Mouse (Mus musculus) neural tube, embryonic 11.5 days (tissue): ENCODE measurements around the gene Gm20388. TPM values are rescaled to one million over a fixed set of nuclear protein-coding genes. Genes with fewer than 3 reads are reported as not detected.

ENCODE experiments used
- ATAC-seq: fragments of 200-750 bp; cut with Nextera tagmentation; 2 replicates; pipeline ENCODE4 v1.8.0; 2017; ENCODE audit warnings: moderate number of reproducible peaks, mild to moderate bottlenecking, moderate TSS enrichment, moderate library complexity; ENCODE audit not compliant: insufficient read depth, low FRiP score, low TSS enrichment
- DNase-seq: peaks from one replicate; pipeline ENCODE4 v3.0.0-alpha.2; 2015; ENCODE audit warnings: low spot score
- H3K27ac ChIP-seq: fragments of 300-500 bp; sonication (generic); 2 replicates; pipeline ENCODE4 v1.5.1; 2014; ENCODE audit warnings: low read depth, mild to moderate bottlenecking, low read length
- H3K27me3 ChIP-seq: fragments of 300-500 bp; sonication (generic); 2 replicates; pipeline ENCODE4 v1.6.1; 2014; ENCODE audit warnings: mild to moderate bottlenecking, low read length, mixed read lengths; ENCODE audit not compliant: control insufficient read depth, insufficient read depth
- H3K36me3 ChIP-seq: fragments of 300-500 bp; sonication (generic); 2 replicates; pipeline ENCODE4 v1.6.1; 2014; ENCODE audit warnings: mild to moderate bottlenecking, low read length, moderate library complexity, mixed read lengths; ENCODE audit not compliant: control insufficient read depth, insufficient read depth
- H3K4me1 ChIP-seq: fragments of 300-500 bp; sonication (generic); 2 replicates; pipeline ENCODE4 v1.6.1; 2014; ENCODE audit warnings: low read length, mixed read lengths; ENCODE audit not compliant: control insufficient read depth, insufficient read depth
- H3K4me2 ChIP-seq: fragments of 300-500 bp; sonication (generic); 2 replicates; pipeline ENCODE4 v1.6.1; 2014; ENCODE audit warnings: low read depth, mild to moderate bottlenecking, moderate library complexity
- H3K4me3 ChIP-seq: fragments of 300-500 bp; sonication (generic); 2 replicates; pipeline ENCODE4 v1.5.1; 2014; ENCODE audit warnings: low read depth, low read length
- H3K9ac ChIP-seq: fragments of 300-500 bp; sonication (generic); 2 replicates; pipeline ENCODE4 v1.6.1; 2014; ENCODE audit warnings: mild to moderate bottlenecking, low read length
- H3K9me3 ChIP-seq: fragments of 300-500 bp; sonication (generic); 2 replicates; pipeline ENCODE4 v1.6.1; 2016; ENCODE audit warnings: low read length; ENCODE audit not compliant: control insufficient read depth
- WGBS: fragments of 180-500 bp; shearing (Covaris S2); extraction: QIAGEN DNeasy Blood & Tissue Kit; methylation state at CpG from one replicate; pipeline ENCODE4 v1.1.7; 2014; 5-methylcytosine and 5-hydroxymethylcytosine counted together
- polyA plus RNA-seq: library from polyadenylated mRNA; unstranded; fragments of >200 nt; fragmentation: Nextera tagmentation; extraction: Ambion mirVana; gene quantifications from 2 replicates; pipeline ENCODE4 v1.2.1, GENCODE M21; 2014

The Gm20388 gene
- polyA plus RNA-seq, 1 experiment from 2014 or later: not detected

DNA sequence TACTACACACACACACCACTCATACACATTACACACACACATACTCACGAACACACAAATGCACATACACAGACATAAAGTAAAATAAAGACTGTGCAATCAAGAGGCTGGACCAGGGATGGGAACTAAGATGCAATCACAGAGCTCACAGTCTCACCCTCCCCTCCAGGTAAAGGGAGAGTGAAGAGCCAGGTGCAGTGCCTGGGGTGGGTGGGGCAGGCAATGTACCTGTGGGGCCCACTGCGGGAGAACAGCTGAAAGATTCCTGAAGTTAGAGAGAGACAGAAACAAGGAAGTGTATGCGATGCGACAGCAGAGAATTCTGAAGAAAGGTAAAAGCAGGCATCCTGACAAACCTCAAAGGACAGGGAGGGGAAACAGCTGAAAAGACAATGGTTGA is 3884.1 kb downstream of the Gm20388 start:
- no peak for ATAC-seq
- no peaks in the 10 kb centered on the region for H3K27me3 ChIP-seq
- WGBS: 88% methylated on average over 4 of the region's 4 CpGs
- no peak overlapping the region for H3K4me3 ChIP-seq
- DNase-seq: no peak
- no peak overlapping the region for H3K27ac ChIP-seq
- H3K36me3 ChIP-seq: no peaks in the 10 kb centered on the region
- H3K9ac ChIP-seq: no peak overlapping the region
- no peaks in the 10 kb centered on the region for H3K9me3 ChIP-seq
- H3K4me1 ChIP-seq: 0 out of 2 replicates have a peak, but pooled peaks cover 3% of the 10 kb centered on the region
- no peak overlapping the region for H3K4me2 ChIP-seq

DNA sequence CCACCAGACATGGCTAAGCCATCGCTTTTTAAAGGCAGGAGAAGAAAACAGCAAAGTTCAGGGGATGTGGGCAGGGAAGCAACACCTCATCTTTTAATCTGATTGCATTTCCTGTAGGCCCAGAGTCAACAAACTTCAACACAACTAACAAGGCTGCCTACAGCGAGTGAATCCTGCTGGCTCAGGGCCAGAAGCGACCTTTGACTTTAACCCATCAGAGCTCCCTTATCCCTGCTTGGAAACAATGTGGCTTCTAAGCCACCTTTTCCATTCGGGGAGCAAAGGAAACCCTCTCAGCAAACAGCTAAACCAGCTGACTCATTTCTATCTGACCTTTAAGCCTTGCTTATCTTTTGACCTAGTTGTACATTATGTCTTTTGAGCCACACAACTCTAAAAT is 3886.1 kb downstream of the Gm20388 start:
- no peaks in the 10 kb centered on the region for H3K9me3 ChIP-seq
- WGBS: 74% methylated on average over 4 of the region's 4 CpGs
- H3K4me2 ChIP-seq: no peak overlapping the region
- H3K36me3 ChIP-seq: no peaks in the 10 kb centered on the region
- no peak overlapping the region for H3K4me3 ChIP-seq
- ATAC-seq (no peak), DNase-seq (no peak)
- 0 out of 2 replicates have a peak, but pooled peaks cover 2% of the 10 kb centered on the region for H3K4me1 ChIP-seq
- H3K9ac ChIP-seq: no peak overlapping the region
- H3K27ac ChIP-seq: no peak overlapping the region
- no peaks in the 10 kb centered on the region for H3K27me3 ChIP-seq

DNA sequence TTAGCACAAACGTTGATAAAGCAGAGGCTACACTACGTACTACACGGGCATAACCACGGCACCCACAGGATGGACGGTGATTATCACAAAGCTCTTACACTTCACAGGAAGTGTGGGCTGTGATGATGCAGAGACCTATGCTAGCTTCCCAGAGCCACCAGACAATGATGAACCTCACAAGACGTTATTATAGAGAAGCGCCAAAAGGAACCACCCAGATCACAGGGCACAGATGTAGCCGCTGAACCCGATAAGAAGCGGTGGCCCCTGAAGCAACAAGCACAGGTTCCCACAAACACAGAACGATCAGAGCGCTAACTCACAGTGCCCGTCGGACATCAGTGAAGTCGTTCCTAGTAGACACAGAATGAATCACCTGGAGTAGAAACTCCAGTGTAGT is 3887.3 kb downstream of the Gm20388 start:
- Histone ChIP-seq H3K27ac (no peak overlapping the region), H3K36me3 (no peaks in the 10 kb centered on the region), H3K4me3 (no peak overlapping the region), H3K4me1 (no peaks in the 10 kb centered on the region), H3K27me3 (no peaks in the 10 kb centered on the region), H3K9me3 (no peaks in the 10 kb centered on the region), H3K4me2 (no peak overlapping the region), H3K9ac (no peak overlapping the region)
- 94% methylated on average over 15 of the region's 15 CpGs for WGBS
- ATAC-seq (no peak), DNase-seq (no peak)

DNA sequence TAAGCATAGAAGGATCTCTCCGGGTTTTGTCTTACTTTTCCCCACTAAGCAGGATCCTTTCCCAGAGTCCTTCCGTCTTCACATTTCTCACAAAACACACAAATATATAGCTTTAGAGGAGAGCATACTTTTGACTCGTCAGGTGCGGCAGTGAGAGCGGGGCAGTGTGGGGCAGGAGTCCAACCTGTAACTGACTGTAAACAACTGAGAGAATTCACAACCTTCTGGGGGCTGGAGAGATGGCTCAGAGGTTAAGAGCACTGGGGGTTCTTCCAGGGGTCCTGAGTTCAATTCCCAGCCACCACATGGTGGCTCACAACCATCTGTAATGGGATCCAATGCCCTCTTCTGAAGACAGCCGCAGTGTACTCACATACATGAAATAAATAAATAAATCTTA is 3888.8 kb downstream of the Gm20388 start:
- H3K36me3 ChIP-seq: no peaks in the 10 kb centered on the region
- no peak overlapping the region for H3K4me3 ChIP-seq
- H3K27ac ChIP-seq: no peak overlapping the region
- no peak overlapping the region for H3K9ac ChIP-seq
- ATAC-seq (no peak), DNase-seq (no peak)
- 83% methylated on average over 6 of the region's 6 CpGs for WGBS
- no peaks in the 10 kb centered on the region for H3K27me3 ChIP-seq
- H3K4me1 ChIP-seq: no peaks in the 10 kb centered on the region
- no peaks in the 10 kb centered on the region for H3K9me3 ChIP-seq
- H3K4me2 ChIP-seq: no peak overlapping the region

DNA sequence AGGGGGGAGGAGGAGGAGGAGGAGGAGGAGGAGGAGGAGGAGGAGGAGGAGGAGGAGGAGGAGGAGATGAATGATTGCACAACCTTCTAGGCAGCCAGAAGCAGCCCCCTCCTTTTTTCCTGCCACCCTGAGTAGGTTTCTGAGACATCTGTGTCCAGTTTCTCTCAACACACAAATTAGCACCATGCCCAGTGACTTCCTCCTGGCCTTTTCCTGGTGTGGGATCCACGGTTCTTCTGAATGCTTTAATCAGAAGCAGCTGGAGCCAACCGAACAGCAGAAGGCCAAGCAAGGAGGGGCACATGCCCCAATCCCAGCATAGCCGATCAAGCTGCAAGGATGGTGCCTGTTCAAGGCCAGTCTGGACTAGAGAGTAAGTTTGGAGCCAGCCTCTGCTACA is 3889.2 kb downstream of the Gm20388 start:
- Histone ChIP-seq H3K4me2 (no peak overlapping the region), H3K27me3 (no peaks in the 10 kb centered on the region), H3K27ac (no peak overlapping the region), H3K9ac (no peak overlapping the region), H3K9me3 (no peaks in the 10 kb centered on the region), H3K4me1 (no peaks in the 10 kb centered on the region), H3K4me3 (no peak overlapping the region), H3K36me3 (no peaks in the 10 kb centered on the region)
- ATAC-seq (no peak), DNase-seq (peak; percentile 21)
- 61% methylated on average over 3 of the region's 3 CpGs for WGBS

DNA sequence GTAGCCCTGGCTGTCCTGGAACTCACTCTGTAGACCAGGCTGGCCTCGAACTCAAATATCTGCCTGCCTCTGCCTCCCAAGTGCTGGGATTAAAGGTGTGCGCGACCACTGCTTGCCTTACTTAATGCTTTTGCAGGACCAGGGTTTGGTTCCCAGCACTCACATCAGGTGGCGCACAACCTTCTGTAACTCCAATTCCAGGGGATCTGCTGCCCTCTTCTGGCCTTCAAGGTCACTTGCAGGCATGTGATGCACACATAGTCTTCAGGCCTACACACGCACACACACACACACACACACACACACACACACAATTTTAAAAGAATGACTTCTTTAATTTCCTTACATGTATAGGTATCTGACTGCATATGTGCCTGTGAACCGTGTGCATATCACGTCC is 3890.2 kb downstream of the Gm20388 start:
- 95% methylated on average over 6 of the region's 7 CpGs for WGBS
- Histone ChIP-seq H3K27ac (no peak overlapping the region), H3K9ac (no peak overlapping the region), H3K4me2 (no peak overlapping the region), H3K4me3 (no peak overlapping the region), H3K9me3 (no peaks in the 10 kb centered on the region), H3K4me1 (peaks cover 4% of the 10 kb centered on the region; the same call in 1 of the 2 replicates), H3K36me3 (no peaks in the 10 kb centered on the region), H3K27me3 (no peaks in the 10 kb centered on the region)
- DNase-seq (no peak), ATAC-seq (no peak)

DNA sequence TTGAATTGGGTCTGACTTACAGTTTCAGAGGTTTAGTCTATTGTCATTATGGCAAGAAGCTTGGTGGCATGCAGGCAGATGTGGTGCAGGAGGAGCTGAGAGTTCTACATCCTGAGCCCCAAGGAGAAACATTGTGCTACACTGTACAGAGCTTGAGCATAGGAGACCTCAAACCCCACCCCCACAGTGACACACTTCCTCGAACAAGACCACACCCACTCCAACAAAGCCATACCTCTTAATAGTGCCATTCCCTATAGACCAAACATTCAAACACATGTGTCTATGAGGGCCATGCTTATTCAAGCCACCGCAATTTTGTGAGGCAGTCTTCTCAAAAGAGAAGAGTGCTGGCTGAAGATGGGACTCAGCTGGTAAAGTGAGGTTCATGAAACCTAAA is 3890.9 kb downstream of the Gm20388 start:
- no peaks in the 10 kb centered on the region for H3K27me3 ChIP-seq
- H3K4me1 ChIP-seq: peaks cover 5% of the 10 kb centered on the region
- H3K36me3 ChIP-seq: no peaks in the 10 kb centered on the region
- ATAC-seq (no peak), DNase-seq (no peak)
- H3K9me3 ChIP-seq: no peaks in the 10 kb centered on the region
- H3K4me2 ChIP-seq: no peak overlapping the region
- 83% methylated on average over 2 of the region's 2 CpGs for WGBS
- H3K4me3 ChIP-seq: no peak overlapping the region
- H3K27ac ChIP-seq: no peak overlapping the region
- no peak overlapping the region for H3K9ac ChIP-seq

DNA sequence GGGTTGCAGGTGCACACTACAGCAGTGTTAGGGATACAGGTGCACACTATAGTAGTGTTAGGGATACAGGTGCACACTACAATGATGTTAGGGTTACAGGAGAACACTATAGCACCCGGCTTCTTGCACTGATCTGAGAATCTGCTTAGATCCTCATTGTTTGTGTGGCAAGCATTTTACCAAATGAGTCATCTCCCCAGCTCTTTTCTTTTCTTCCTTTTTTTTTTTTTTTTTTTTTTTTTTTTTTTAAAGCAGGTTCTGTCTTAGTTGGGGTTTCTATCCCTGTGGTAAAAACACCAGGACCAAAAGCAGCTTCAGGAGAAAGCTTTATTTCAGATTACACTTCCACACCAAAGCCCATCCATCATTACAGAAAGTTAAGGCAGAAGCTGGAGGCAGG is 3893.0 kb downstream of the Gm20388 start:
- H3K4me2 ChIP-seq: no peak overlapping the region
- 83% methylated on average over 1 of the region's 1 CpGs for WGBS
- no peak overlapping the region for H3K9ac ChIP-seq
- H3K4me3 ChIP-seq: no peak overlapping the region
- no peaks in the 10 kb centered on the region for H3K9me3 ChIP-seq
- H3K27me3 ChIP-seq: no peaks in the 10 kb centered on the region
- no peak for DNase-seq
- ATAC-seq: no peak
- H3K27ac ChIP-seq: no peak overlapping the region
- H3K36me3 ChIP-seq: no peaks in the 10 kb centered on the region
- H3K4me1 ChIP-seq: peaks cover 17% of the 10 kb centered on the region

DNA sequence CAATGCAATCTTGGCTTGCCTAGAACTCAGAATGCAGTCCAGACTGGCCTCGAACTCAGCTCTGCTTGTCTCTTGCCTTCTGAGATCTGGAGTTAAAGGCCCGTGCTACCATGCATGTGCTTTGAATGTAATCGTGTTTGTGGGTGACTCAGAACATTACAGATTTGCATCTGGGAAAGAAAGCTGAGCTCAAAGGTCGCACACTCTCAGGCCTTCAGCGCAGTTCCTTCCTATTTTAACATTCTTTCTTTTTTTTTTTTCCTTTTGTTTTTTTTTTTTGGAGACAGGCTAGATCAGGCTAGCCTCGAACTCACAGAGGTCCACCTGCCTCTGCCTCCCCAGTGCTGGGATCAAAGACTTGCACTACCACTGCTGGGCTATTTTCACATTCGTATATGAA is 3893.9 kb downstream of the Gm20388 start:
- WGBS: 89% methylated on average over 7 of the region's 7 CpGs
- Histone ChIP-seq H3K36me3 (no peaks in the 10 kb centered on the region), H3K9me3 (no peaks in the 10 kb centered on the region), H3K4me3 (no peak overlapping the region), H3K4me2 (no peak overlapping the region), H3K4me1 (peaks cover 17% of the 10 kb centered on the region), H3K27ac (no peak overlapping the region), H3K9ac (no peak overlapping the region), H3K27me3 (no peaks in the 10 kb centered on the region)
- DNase-seq (no peak), ATAC-seq (no peak)
